13 mouse cellular contexts compared by ENCODE assay signal in genomic region chr3:37353951-37354481, GRCm38 (mm10). TPM values are rescaled to one million over a fixed set of nuclear protein-coding genes. Genes with fewer than 3 reads are reported as not detected.
A peak's percentile ranks its signal among the peaks of the same experiment; 100 is the strongest.
DNase-seq lines count a peak whose midpoint lies in the region; ATAC-seq lines count a peak whose summit lies in the region.
"Had no signal": no experiment of that assay in that cellular context is flagged by ENCODE, and none has a peak within 500 bp of the region (broad histone marks: within the 10 kb centered on the region; RNA-seq: fewer than 3 reads in every experiment).

No protein-coding gene starts in this region.

- no peak overlapping the region for H3K4me2 ChIP-seq in kidney, embryonic 15.5 days
- no peak overlapping the region for H3K4me2 ChIP-seq in embryonic facial prominence, embryonic 12.5 days (replicated peaks)

- no peak overlapping the region for H3K27ac ChIP-seq in kidney, embryonic 15.5 days
- peak overlapping the region; percentile 60 for H3K27ac ChIP-seq in embryonic facial prominence, embryonic 12.5 days
- H3K27ac ChIP-seq: hindbrain, embryonic 10.5 days had no signal

- peaks cover 16% of the 10 kb centered on the region for H3K27me3 ChIP-seq in kidney, embryonic 15.5 days
- H3K27me3 ChIP-seq in embryonic facial prominence, embryonic 12.5 days, result peaks cover 17% of the 10 kb centered on the region

- no peaks in the 10 kb centered on the region for H3K9me3 ChIP-seq in kidney, embryonic 15.5 days (replicated peaks)
- no peaks in the 10 kb centered on the region for H3K9me3 ChIP-seq in embryonic facial prominence, embryonic 12.5 days
- H3K9me3 ChIP-seq: hindbrain, embryonic 10.5 days had no signal

- intact Hi-C loops in gastrocnemius, postnatal 14 days (cut with DNase I; ENCODE audit: low total_unique reads), result no loop called here

- 0 out of 2 replicates have a peak, but pooled peaks have one; percentile 6 for ATAC-seq in kidney, embryonic 15.5 days (replicated peaks; ENCODE audit: low FRiP score)
- ATAC-seq in embryonic facial prominence, embryonic 12.5 days (ENCODE audit: insufficient number of reproducible peaks, insufficient read depth, low FRiP score, low TSS enrichment), result peak; percentile 80
- ATAC-seq: forebrain, postnatal 0 days had no signal

- peaks cover 8% of the 10 kb centered on the region for H3K4me1 ChIP-seq in kidney, embryonic 15.5 days
- peaks cover 17% of the 10 kb centered on the region for H3K4me1 ChIP-seq in embryonic facial prominence, embryonic 12.5 days

- H3K9ac ChIP-seq in kidney, embryonic 15.5 days, result no peak overlapping the region
- no peak overlapping the region for H3K9ac ChIP-seq in embryonic facial prominence, embryonic 12.5 days
- H3K9ac ChIP-seq: forebrain, postnatal 0 days had no signal

- DNase-seq in kidney, adult 9 months, result no peak
- DNase-seq in gastrocnemius, postnatal 14 days, result peak; percentile 26
- DNase-seq in lung, postnatal 36 days, result peak; percentile 40
- DNase-seq in kidney, postnatal 14 days, result no peak
- DNase-seq in frontal cortex, postnatal 25 days (ENCODE audit: low spot score in 2 of 2), result no peak
- DNase-seq: cerebellum, adult 2 months; forebrain, postnatal 0 days; kidney, adult 11 months; liver; right cerebral cortex, postnatal 14 days had no signal

- no peak overlapping the region for H3K4me3 ChIP-seq in kidney, embryonic 15.5 days (replicated peaks)
- no peak overlapping the region for H3K4me3 ChIP-seq in embryonic facial prominence, embryonic 12.5 days
- H3K4me3 ChIP-seq: hindbrain, embryonic 10.5 days had no signal

- H3K36me3 ChIP-seq in kidney, embryonic 15.5 days, result no peaks in the 10 kb centered on the region
- H3K36me3 ChIP-seq in embryonic facial prominence, embryonic 12.5 days, result no peaks in the 10 kb centered on the region
- H3K36me3 ChIP-seq: hindbrain, embryonic 10.5 days had no signal

- whole genome bisulfite sequencing in kidney, embryonic 15.5 days, result 64% methylated on average over 10 of the region's 10 CpGs
- 39% methylated on average over 10 of the region's 10 CpGs for WGBS in embryonic facial prominence, embryonic 12.5 days

RNA-seq across cellular contexts. Expression of gene Fgf2, which starts 5.9 kb away (rescaled TPM):
- polyA plus RNA-seq in kidney, embryonic 15.5 days (2015; fragmentation: Nextera tagmentation; extraction: Ambion mirVana), result 2.3 and 2.4 TPM in 2 replicates
- 2.4 and 3.3 TPM in 2 replicates for polyA plus RNA-seq in embryonic facial prominence, embryonic 12.5 days (2016; fragmentation: Nextera tagmentation; extraction: Ambion mirVana)
- total RNA-seq in gastrocnemius, postnatal 14 days (2021), result 10 to 100 TPM in 1 of 2 experiments, 1 to 10 TPM in 1; 8.1 to 10.9 TPM

RNA-seq across cellular contexts. Expression of gene Cetn4, which starts 41.5 kb away (rescaled TPM):
- 3.8 and 4.2 TPM in 2 replicates for polyA plus RNA-seq in kidney, embryonic 15.5 days (2015; fragmentation: Nextera tagmentation; extraction: Ambion mirVana)
- 2.9 and 3.0 TPM in 2 replicates for polyA plus RNA-seq in embryonic facial prominence, embryonic 12.5 days (2016; fragmentation: Nextera tagmentation; extraction: Ambion mirVana)
- total RNA-seq in gastrocnemius, postnatal 14 days (2021), result under 1 TPM; 0.29 to 0.57 TPM

RNA-seq across cellular contexts. Expression of gene Bbs12, which starts 41.7 kb away (rescaled TPM):
- polyA plus RNA-seq in kidney, embryonic 15.5 days (2015; fragmentation: Nextera tagmentation; extraction: Ambion mirVana), result 8.5 and 8.7 TPM in 2 replicates
- polyA plus RNA-seq in embryonic facial prominence, embryonic 12.5 days (2016; fragmentation: Nextera tagmentation; extraction: Ambion mirVana), result 8.4 and 9.4 TPM in 2 replicates
- total RNA-seq in gastrocnemius, postnatal 14 days (2021), result under 1 TPM; 0.53 to 0.78 TPM

Comparison
In these comparisons a context has a peak if more than half of its experiments do, and no peak if none do; other contexts are left out.
1. DNase-seq: peak in gastrocnemius, postnatal 14 days (single experiment) and lung, postnatal 36 days (single experiment); none in kidney, adult 9 months (single experiment), kidney, postnatal 14 days (single experiment) and frontal cortex, postnatal 25 days (0 of 2).